Mouse (Mus musculus) testis, adult 2 months (tissue): Measurements from ENCODE around the gene Cdhr4.

Experiments
- CTCF ChIP-seq: fragments of 200-500 bp; IDR thresholded peaks from 2 replicates; pipeline ENCODE4 v1.5.1; 2012; ENCODE audit warnings: low read depth, mild to moderate bottlenecking, inconsistent platforms, low read length, moderate library complexity; ENCODE audit not compliant: control insufficient read depth, insufficient read depth, insufficient replicate concordance
- POLR2A ChIP-seq: fragments of 200-500 bp; IDR thresholded peaks from 2 replicates; pipeline ENCODE4 v1.6.1; 2012; ENCODE audit warnings: low read depth, mild to moderate bottlenecking, inconsistent platforms, low read length, moderate library complexity; ENCODE audit not compliant: control insufficient read depth

GRCm38 (mm10) chr9:107970311-107970710 lies 22.0 kb upstream of the Cdhr4 start:
- TF ChIP-seq CTCF, result no peak
- TF ChIP-seq POLR2A, result no peak
